Mouse (Mus musculus) 3134 (cell line): ENCODE data around the gene Slc25a33.
"Not testable (repeated sequence)": the region's sequence is repeated elsewhere in the genome, so short reads cannot be mapped to it uniquely, and the experiment has no call there.

Source experiments
- DNase-seq: peaks from one replicate; pipeline ENCODE4 v3.0.0-alpha.2; 2011; ENCODE audit warnings: low spot score; ENCODE audit not compliant: insufficient read length; ENCODE audit errors: extremely low read depth

Gene Slc25a33

GRCm38 (mm10) chr4:149774094-149774470 is at the start of gene Slc25a33:
TSS of gene Slc25a33 (minus strand) at chr4:149774277.
- DNase-seq, result peak; percentile 91

DNA sequence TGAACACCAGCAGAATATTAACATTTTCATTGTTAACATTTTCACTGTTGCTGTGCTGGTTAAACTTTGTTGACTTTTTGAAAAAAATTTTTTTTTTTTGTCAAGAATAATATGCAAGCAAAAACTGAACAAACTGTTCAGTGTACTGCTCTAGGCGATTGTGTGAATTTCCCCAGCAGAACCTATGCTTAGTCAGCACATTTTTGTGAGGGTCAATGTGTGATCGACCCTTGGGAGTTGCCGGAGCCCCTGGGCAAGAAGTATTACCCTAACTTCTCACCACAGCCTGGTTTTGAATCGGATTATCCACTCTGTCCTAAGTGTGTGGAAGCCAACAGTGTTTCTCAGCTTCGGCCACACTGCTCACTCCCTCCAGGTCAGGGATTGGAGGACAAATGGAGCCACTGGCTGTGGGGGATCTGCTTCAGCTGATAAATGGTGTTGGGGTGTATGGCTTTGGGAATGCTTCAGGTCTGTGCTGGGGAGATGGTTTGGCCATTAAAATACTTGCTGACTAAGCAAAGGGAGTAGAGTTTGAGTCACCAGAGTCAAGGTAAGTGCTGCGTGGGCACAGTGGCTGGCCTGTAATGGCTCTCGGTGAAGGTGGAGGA is 48.6 kb upstream of the Slc25a33 start:
- DNase-seq, result no peak

DNA sequence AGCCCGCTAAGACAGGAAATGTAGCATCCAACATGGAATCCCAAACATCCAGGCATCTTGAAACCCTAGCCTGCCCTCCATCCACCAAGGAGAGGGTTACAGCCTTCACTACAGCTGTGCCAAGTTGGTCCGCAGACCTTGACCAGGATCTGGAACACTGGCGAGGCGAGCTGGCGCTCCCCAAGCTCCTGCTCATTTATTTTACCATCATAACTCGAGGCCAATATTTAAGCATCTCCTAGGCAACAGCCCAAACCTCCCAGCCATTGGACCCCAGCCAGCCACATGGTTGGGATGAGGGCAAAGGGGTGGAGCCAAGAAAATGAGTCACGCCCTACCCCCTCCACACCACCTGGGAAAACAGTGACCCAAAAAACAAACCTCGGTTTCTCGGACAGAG is 48.0 kb upstream of the Slc25a33 start:
- peak; percentile 82 for DNase-seq

DNA sequence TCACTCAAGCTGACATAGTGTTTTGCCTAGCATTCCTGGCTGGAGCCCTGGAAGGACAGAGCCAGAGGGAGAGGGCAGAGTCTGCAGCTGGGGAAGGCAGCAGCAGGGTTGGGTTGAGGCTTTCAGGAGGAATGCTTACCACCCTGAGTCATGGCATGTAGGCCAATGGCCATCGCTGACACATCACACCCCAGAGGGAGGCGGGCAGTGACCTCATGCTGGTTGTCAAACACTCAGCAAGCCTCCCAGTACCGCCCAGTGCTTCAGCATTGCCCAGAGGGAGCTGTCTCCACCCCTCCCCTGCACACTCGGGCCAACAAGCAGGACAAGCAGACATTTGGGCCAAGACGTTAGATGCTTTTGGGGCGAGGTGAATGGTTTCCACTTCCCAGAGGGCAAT is 46.5 kb upstream of the Slc25a33 start:
- peak; percentile 91 for DNase-seq

DNA sequence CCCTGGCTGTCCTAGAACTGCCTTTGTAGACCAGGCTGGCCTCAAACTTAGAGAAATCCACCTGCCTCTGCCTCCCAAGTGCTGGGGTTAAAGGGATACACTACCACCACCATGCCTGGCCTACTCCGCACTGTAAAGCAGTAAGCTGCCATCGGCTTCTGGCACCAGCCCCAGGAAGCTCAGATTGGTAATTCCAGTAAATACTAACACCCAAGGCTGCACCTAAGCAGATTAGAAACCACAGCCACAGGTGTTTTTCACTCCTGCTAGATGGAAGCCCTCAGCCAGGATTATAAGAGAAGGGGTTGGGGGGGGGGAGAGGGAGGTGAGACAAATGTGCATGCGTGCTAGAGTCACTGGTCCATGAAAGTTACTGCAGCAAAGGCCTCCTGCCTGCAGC is 45.1 kb upstream of the Slc25a33 start:
- DNase-seq, result no peak

- peak; percentile 53 for DNase-seq
These were observed 42.5 kb upstream of the Slc25a33 start for GRCm38 (mm10) chr4:149816598-149816997.

DNA sequence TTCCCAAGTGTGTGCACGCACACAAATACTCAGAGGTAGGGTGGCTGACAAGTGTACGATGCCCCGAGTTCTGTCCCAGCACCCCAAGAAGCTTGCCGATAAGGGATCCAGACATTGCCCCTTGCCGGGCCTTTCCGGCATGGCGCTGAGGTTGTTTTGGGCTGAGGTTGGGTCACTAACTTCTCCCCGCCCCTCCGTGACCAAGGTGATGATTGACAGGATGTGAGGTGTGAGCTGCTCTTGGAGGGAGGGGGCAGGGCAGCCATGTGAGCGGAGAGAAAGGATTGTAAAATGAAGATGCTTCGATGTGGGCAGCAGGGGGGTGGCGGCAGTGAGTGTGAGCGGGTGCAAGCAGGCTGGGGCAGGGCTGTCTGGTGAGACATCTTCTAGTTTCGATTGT is 41.5 kb upstream of the Slc25a33 start:
- DNase-seq, result no peak

- no peak for DNase-seq
These were observed 39.5 kb upstream of the Slc25a33 start for GRCm38 (mm10) chr4:149813409-149814184.

GRCm38 (mm10) chr4:149810372-149810771 is 36.3 kb upstream of the Slc25a33 start:
- DNase-seq, result not testable (repeated sequence)

DNA sequence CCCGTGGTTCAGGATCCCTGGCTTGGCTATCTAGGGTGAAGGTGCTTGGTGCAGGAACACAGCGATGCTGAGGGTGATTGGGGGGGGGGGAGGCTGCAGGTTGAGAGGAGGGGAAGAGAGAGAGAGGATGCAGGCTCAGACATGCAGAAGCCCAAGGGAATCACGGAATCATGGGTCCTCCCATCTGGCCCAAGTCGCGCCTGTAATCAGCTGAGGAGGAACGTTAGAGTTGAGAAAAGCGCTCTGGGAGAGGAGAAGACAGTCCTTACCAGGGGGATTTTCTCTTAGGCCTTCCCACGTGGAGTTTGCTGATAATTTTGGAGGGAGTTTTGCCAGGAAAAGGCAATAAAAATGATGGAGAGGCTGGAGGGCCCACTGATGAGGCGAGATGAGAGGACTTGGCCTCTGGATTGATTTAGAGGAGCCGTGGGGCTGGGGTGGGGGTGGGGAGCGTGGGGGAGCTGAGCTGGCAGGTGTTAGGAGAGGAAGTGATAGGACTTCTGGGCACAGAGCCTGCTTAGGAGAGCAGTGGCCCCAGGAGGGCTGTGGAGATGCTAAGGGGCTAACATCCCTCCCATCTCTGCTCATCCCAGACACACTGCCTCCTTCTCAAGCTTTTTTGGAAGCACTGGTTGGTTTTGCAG is 34.6 kb upstream of the Slc25a33 start:
- no peak for DNase-seq

DNA sequence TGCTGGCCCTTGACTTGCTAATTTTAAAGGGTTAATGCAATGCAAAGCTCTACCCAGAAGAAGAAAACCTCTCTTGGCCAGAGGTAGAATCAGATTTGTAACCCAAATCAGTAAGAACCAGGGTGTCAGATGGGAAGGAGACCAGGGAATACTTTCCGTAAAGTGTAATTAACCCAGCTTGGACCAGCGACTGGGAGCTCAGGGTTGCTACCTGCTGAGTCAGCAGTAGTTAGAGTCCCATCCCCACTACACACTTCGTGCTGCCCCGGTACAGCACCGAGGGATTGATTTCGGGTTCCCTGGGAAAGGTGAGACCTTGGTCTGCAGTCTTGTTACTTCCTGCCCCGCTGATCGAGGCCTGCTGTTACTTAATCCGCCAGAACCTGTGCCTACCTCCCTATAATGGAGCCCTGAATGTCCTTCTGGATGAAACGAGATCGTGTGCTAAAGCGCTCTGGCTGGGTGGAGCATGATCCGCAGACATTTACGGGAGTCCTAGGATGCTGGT is 34.0 kb upstream of the Slc25a33 start:
- DNase-seq, result no peak

GRCm38 (mm10) chr4:149806699-149807381 is 32.8 kb upstream of the Slc25a33 start:
- DNase-seq, result no peak

GRCm38 (mm10) chr4:149802269-149802668 is 28.2 kb upstream of the Slc25a33 start:
- DNase-seq, result no peak

GRCm38 (mm10) chr4:149800576-149800975 is 26.5 kb upstream of the Slc25a33 start:
- DNase-seq, result no peak

DNA sequence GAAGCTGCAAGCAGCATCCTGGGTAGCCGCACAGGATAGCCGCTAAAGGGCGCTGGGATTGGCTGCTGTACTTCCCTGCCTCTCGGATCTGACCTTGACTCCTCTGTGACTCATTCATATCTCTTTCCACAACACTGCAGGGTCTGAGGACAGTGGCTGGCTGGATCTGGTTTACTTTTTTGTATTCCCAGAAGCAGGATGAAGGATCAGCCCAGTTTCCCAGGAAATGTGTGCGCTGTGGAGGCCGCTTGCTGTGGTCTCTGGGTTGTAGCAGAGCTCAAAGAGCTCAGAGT is 26.0 kb upstream of the Slc25a33 start:
- DNase-seq, result no peak

DNA sequence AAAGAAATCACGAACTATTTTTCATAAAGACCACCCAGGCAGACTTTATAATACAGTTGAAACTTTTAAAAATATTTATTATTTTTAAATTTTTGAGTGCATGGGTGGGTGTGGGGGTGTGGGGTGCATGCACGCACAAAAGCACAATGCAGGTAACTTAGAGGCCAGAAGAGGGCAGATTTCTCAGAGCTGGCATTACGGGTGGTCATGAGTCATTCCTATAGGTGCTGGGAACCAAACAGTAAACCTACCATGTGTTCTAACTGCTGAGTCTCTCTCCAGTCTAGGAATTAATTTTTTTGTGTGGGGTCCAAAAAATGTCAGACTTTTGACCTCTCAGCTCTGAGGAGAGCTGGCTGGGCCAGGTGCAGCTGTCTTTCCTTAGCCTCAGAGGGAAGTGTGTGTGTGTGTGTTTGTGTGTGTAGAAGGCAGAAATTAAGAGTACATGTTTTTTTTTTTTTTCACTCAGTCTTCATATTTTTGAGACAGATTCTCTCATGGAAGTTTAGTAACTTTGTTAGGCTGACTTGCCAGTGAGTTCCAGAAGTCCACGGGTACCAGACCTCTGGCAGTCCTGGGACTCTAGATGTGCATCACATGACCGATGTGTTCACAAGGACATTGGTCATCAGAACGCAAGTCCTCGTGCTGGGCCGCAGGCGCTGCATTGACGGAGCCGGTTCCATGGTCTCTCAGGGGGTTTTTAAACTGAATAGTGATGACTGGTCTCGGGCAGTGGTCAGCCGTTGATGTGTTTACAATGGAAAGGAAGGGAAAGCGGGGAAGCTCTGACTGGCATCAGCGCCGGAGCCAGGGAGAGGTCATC is 25.5 kb upstream of the Slc25a33 start:
- DNase-seq, result no peak

DNA sequence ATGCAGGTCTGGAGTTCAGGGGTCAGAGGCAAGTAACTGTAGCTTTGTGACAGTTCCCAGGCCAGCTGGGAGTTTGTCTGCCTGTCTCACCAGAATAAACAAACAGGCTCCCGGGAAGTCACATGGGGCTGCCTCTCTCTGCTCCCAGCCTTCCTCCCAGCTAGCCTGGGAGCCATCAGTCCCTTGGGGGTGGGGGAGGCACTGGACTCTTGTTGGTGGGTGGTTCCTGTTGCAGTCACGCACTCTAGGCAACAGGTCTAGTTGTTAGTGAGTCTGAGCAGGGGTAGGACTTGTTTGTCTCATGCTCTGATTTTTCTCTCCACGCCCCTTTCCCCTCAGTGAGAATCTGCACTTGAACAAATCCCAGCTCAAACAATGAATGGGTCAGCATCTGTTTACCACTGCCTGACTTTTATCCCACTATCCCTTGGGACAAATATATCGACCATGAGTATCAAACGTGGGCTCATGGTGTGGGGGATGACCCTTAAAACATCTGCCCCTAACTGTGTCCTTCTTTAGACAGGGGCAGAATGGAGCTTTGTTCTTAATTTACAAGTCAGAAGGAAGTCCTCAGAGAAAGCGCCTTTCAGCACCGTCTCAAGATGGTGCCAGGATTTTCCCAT is 24.7 kb upstream of the Slc25a33 start:
- no peak for DNase-seq

DNA sequence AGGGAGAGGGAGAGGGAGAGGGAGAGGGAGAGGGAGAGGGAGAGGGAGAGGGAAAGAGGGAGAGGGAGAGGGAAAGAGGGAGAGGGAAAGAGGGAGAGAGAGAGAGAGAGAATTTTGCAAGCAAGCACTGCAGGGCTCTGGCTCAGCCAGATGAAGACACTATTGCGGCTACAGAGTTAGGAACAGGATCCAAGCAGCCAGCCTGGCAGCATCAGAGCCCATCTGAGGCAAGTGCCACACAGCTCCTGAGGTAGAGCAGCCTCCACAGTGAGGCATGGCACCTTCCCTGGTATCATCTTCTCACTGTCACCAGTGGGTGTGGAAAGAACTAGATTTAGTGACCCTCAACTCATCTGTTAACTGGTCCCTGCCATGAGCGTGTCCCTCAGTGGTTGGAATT is 24.0 kb upstream of the Slc25a33 start:
- DNase-seq, result no peak

- DNase-seq, result no peak
These were observed 23.1 kb upstream of the Slc25a33 start for GRCm38 (mm10) chr4:149797220-149797610.

DNA sequence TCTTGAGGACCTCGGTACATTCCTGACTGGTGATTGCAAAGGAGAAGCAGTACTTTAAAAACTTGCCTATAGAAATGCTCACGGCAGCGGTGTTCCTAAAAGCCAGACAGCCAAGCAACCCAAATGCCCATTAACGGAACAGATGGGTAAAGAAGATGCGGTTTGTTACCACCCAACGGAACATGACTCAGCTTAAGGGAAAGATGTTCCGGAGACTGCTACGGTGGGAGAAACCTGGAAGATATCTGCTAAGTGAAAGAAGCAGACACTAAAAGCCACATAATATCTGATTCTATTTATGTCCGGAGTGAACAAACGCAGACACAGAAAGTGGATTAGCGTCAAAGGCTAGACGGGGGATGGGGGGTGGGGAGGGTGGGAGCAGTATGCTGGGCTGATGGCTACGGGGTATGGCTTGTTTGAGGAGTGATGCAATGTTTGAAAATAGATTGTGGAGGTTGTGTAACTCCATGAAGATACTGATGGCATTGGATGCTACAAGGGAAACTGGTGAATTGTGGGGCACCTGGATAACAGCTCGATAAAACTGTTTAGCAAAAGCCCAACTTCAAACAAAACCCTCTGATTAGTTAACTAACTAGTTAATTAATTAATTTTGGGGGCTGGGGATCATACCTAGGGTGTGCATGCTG is 22.6 kb upstream of the Slc25a33 start:
- DNase-seq, result no peak
